Mouse (Mus musculus): Measurements from ENCODE around the gene Nudt22. TPM values are rescaled to one million over a fixed set of nuclear protein-coding genes. Genes with fewer than 3 reads are reported as not detected.
A peak's percentile ranks its signal among the peaks of the same experiment; 100 is the strongest.

Gene Nudt22
- polyA plus RNA-seq, 1 experiment from 2014 or later = 16.9 TPM

DNA sequence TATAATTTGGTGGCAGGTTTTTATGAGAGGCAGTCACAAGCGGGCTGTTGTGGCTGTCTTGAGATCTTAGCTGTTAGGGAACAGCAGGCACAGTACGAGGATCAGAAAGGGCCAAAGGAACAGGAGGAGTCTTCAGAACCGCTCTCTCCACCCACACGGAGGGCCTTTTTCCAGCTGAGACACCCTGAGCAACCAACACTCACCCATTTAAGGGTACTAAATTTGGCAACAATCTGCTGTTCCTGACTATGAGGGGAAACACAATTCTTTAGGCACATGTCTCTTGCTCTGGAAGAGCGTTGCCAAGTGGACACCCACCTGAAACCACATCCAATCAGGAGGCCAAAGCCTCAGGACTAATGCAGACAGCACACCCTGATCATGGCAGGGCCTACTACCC, 33.6 kb upstream of the Nudt22 start:
- no peak overlapping the region for H3K4me3 ChIP-seq (ENCODE audit: low read depth, low read length)
- H3K9ac ChIP-seq (ENCODE audit: low read depth, low read length) = no peak overlapping the region
- ATAC-seq (replicated peaks; ENCODE audit: low FRiP score) = no peak
- no peaks in the 10 kb centered on the region for H3K9me3 ChIP-seq (ENCODE audit: control insufficient read depth, low read length)
- H3K27me3 ChIP-seq (replicated peaks; ENCODE audit: control insufficient read depth, insufficient read depth, low read length) = no peaks in the 10 kb centered on the region
- 95% methylated on average over 5 of the region's 5 CpGs for WGBS
- H3K4me2 ChIP-seq = no peak overlapping the region
- H3K36me3 ChIP-seq (ENCODE audit: control insufficient read depth, insufficient read depth, low read length) = peaks cover 72% of the 10 kb centered on the region
- H3K27ac ChIP-seq (ENCODE audit: low read depth, low read length) = no peak overlapping the region
- no peaks in the 10 kb centered on the region for H3K4me1 ChIP-seq (replicated peaks; ENCODE audit: control insufficient read depth, insufficient read depth, low read length)
- no peak for DNase-seq (ENCODE audit: low spot score)

DNA sequence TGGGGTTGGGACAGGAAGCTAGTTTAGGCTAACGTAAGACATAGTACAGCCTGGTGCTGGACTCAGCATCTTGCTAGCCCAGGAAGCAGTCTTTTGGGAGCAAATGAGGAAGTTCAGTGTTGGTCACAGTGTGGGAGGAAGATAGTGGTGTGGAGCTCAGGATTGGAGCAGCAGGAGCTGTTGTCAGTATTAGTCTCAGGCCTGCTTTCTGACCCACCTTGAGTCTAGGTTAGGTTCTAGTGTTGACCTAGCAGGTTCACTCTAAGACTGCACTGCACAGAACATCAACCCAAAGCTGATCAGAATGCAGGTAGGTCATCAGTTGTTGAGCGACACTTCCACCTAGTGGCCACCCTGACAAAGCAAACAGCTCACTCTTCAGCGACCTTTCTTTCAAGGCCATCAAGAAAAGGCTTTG, 24.3 kb upstream of the Nudt22 start:
- Histone ChIP-seq H3K9ac (ENCODE audit: low read depth, low read length) (peak overlapping the region; percentile 81; the same call in 1 of the 2 replicates), H3K4me3 (ENCODE audit: low read depth, low read length) (no peak overlapping the region; the same call in 1 of the 2 replicates), H3K27me3 (replicated peaks; ENCODE audit: control insufficient read depth, insufficient read depth, low read length) (no peaks in the 10 kb centered on the region), H3K36me3 (ENCODE audit: control insufficient read depth, insufficient read depth, low read length) (peaks cover 44% of the 10 kb centered on the region), H3K27ac (ENCODE audit: low read depth, low read length) (peak overlapping the region; percentile 88), H3K4me2 (peak overlapping the region; percentile 75), H3K9me3 (ENCODE audit: control insufficient read depth, low read length) (no peaks in the 10 kb centered on the region), H3K4me1 (replicated peaks; ENCODE audit: control insufficient read depth, insufficient read depth, low read length) (peaks cover 20% of the 10 kb centered on the region)
- 31% methylated on average over 3 of the region's 3 CpGs for WGBS
- DNase-seq (ENCODE audit: low spot score) (no peak), ATAC-seq (replicated peaks; ENCODE audit: low FRiP score) (peak; percentile 19; the same call in 1 of the 2 replicates)

DNA sequence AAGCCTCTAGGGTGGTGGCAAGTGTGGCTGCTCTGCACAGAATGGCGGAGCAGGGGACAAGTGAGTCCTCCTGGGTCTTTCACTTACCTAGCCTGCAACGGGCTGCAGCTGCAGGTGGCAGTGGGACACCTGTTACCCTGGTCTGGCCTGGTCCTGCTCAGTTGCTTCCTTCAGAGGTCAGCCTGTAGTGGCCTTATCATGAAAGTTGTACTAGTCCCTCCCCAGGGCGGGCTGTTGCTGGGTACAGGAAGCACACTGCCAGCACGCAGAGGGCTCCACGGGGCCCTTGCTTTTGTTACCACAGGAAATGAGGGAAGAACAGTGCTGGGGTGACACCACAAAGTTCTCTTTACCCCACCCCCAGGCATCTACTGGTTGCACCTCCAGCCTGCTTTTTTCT, 23.3 kb upstream of the Nudt22 start, which contains the start of gene Fermt3:
Gene Fermt3, minus strand, starts transcription at position 279 of the 400 bp plus-strand sequence.
- Histone ChIP-seq H3K9me3 (ENCODE audit: control insufficient read depth, low read length) (no peaks in the 10 kb centered on the region), H3K4me2 (peak within 1 kb of the TSS; percentile 75), H3K4me3 (ENCODE audit: low read depth, low read length) (peak within 1 kb of the TSS; percentile 61), H3K36me3 (ENCODE audit: control insufficient read depth, insufficient read depth, low read length) (peaks cover 41% of the 10 kb centered on the region), H3K27ac (ENCODE audit: low read depth, low read length) (peak within 1 kb of the TSS; percentile 88), H3K27me3 (replicated peaks; ENCODE audit: control insufficient read depth, insufficient read depth, low read length) (no peaks in the 10 kb centered on the region), H3K9ac (ENCODE audit: low read depth, low read length) (peak within 1 kb of the TSS; percentile 81), H3K4me1 (replicated peaks; ENCODE audit: control insufficient read depth, insufficient read depth, low read length) (peaks cover 20% of the 10 kb centered on the region)
- ATAC-seq (replicated peaks; ENCODE audit: low FRiP score) (peak; percentile 77), DNase-seq (ENCODE audit: low spot score) (peak; percentile 71)
- 28% methylated on average over 5 of the region's 5 CpGs for WGBS

DNA sequence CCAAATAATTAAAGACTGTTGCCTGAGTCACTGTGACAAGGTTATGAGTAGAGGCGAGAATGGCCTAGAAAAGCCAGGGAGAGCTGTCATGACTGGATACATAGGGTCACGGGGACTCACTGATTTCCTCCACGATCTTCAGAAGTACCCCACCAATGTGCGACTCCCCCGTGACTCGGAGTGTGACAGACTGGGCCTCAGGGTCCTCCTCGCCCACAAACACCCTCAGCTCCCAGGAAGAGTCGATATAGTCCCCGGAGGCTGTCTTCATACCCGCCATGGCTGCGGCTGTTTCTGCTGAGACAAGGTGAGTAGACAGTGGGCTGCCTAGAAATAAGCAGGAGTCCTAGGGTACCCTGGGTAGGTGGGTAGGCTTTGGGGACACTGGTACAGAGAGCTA, 22.6 kb upstream of the Nudt22 start:
- Histone ChIP-seq H3K4me3 (ENCODE audit: low read depth, low read length) (peak overlapping the region; percentile 61), H3K27me3 (replicated peaks; ENCODE audit: control insufficient read depth, insufficient read depth, low read length) (no peaks in the 10 kb centered on the region), H3K4me2 (peak overlapping the region; percentile 75), H3K9ac (ENCODE audit: low read depth, low read length) (peak overlapping the region; percentile 81), H3K27ac (ENCODE audit: low read depth, low read length) (peak overlapping the region; percentile 88), H3K36me3 (ENCODE audit: control insufficient read depth, insufficient read depth, low read length) (peaks cover 45% of the 10 kb centered on the region), H3K9me3 (ENCODE audit: control insufficient read depth, low read length) (no peaks in the 10 kb centered on the region), H3K4me1 (replicated peaks; ENCODE audit: control insufficient read depth, insufficient read depth, low read length) (peaks cover 20% of the 10 kb centered on the region)
- no peak for ATAC-seq (replicated peaks; ENCODE audit: low FRiP score)
- WGBS = 42% methylated on average over 11 of the region's 11 CpGs
- DNase-seq (ENCODE audit: low spot score) = no peak

DNA sequence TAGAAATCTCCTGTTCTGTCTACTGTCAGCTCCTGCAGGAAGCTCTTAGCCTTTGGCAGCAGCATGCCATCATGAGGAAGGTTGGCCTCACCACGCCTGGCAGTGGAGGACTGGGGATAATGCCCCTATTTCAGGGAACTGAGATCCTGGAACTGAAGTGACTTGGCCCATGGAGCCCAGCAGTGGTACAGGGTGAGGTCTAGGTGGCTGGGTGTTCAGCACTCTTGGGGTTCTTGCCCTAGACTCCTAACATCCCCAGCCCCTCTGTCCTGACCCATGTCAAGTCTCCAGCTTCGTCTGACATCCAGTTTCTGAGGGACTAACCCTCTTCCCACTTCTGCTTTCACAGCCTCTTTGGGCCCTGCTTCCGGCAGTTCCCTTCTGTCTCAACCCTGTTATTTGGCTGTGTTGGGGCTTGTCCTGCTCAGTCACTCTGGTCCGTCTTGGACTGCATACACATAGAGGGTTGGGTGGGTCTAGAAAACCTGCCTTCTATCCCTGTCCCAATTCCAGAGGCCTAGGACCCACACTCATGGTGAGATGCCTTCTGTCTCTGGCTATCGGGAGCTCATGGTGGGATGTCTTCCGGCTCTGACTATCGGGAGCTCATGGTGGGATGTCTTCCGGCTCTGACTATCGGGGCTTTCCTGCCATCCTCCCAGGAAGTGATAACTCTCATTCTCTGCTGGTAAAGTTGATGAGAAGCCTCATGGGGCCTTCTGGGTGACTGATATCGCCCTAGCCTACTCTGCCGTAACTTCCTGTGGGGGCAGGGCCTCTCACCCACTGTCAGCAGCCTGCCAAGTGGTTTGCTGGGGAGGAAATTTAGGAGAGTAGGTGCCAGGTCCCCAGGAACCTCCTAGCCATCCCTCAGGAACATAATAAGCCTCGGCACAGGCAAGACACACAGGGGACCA, 21.9 kb upstream of the Nudt22 start:
- peaks cover 20% of the 10 kb centered on the region for H3K4me1 ChIP-seq (replicated peaks; ENCODE audit: control insufficient read depth, insufficient read depth, low read length)
- H3K9ac ChIP-seq (ENCODE audit: low read depth, low read length) = peak overlapping the region; percentile 81
- DNase-seq (ENCODE audit: low spot score) (peak; percentile 66), ATAC-seq (replicated peaks; ENCODE audit: low FRiP score) (peak; percentile 88)
- peak overlapping the region; percentile 75 for H3K4me2 ChIP-seq
- peak overlapping the region; percentile 88 for H3K27ac ChIP-seq (ENCODE audit: low read depth, low read length)
- peaks cover 39% of the 10 kb centered on the region for H3K36me3 ChIP-seq (ENCODE audit: control insufficient read depth, insufficient read depth, low read length)
- no peaks in the 10 kb centered on the region for H3K9me3 ChIP-seq (ENCODE audit: control insufficient read depth, low read length)
- peak overlapping the region; percentile 61 for H3K4me3 ChIP-seq (ENCODE audit: low read depth, low read length)
- WGBS = 42% methylated on average over 12 of the region's 12 CpGs
- H3K27me3 ChIP-seq (replicated peaks; ENCODE audit: control insufficient read depth, insufficient read depth, low read length) = no peaks in the 10 kb centered on the region

DNA sequence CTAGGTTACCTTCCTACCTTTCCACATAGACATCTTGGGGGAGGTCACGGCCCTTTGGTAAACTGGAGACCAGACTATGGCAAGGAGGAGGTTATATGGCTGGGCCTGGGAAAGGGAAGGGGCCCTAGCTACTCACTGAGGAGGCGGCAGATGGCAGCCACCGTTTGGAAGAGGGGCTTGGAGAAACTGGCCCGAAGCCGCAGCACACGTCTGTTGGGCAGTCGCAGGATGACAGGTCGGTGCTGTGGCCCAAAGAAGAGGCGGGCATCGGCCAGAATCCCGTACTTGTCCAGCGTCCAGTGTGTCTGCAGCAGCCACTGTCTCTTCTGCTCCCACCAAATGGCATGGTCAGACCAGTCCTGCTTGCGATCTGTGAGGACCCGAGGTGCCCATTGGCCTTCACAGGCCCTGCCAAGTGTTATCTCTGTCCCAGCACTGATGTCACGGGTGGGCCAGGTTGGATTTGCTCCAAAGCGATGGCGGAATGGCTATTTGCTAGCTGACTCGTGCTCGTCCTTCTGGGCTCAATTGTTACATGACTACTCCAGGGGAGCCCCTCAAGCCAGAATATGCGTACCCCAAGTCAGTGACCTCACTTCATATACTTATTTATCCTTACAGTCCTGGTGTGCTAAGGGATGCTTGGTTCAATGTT, 18.7 kb upstream of the Nudt22 start:
- Histone ChIP-seq H3K4me1 (replicated peaks; ENCODE audit: control insufficient read depth, insufficient read depth, low read length) (peaks cover 11% of the 10 kb centered on the region), H3K4me2 (no peak overlapping the region), H3K4me3 (ENCODE audit: low read depth, low read length) (no peak overlapping the region), H3K27ac (ENCODE audit: low read depth, low read length) (no peak overlapping the region), H3K27me3 (replicated peaks; ENCODE audit: control insufficient read depth, insufficient read depth, low read length) (no peaks in the 10 kb centered on the region), H3K9ac (ENCODE audit: low read depth, low read length) (no peak overlapping the region), H3K36me3 (ENCODE audit: control insufficient read depth, insufficient read depth, low read length) (peaks cover 16% of the 10 kb centered on the region), H3K9me3 (ENCODE audit: control insufficient read depth, low read length) (no peaks in the 10 kb centered on the region)
- no peak for DNase-seq (ENCODE audit: low spot score)
- ATAC-seq (replicated peaks; ENCODE audit: low FRiP score) = no peak
- WGBS = 91% methylated on average over 20 of the region's 20 CpGs

DNA sequence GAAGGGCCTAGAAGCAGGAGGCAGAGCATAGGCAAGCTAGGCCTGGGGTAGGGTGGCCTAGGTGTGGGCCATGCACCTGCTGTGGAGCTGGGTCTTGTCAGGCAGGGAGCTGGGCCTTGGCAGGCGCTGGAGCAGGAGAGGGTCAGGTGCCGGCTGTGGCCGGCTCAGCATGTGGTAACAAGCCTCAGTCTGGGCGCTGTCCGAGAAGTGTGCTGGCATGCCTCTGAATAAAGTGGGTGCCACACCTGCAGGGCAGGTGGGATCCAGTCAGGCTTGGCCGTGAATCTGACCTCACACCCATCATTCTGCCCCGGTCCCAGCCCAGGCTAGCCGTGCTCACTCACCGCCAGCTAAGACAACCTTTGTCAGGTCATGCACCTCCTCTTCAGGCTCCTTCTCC, 18.1 kb upstream of the Nudt22 start:
- Histone ChIP-seq H3K9ac (ENCODE audit: low read depth, low read length) (no peak overlapping the region), H3K4me2 (no peak overlapping the region), H3K9me3 (ENCODE audit: control insufficient read depth, low read length) (no peaks in the 10 kb centered on the region), H3K4me1 (replicated peaks; ENCODE audit: control insufficient read depth, insufficient read depth, low read length) (peaks cover 6% of the 10 kb centered on the region), H3K27me3 (replicated peaks; ENCODE audit: control insufficient read depth, insufficient read depth, low read length) (no peaks in the 10 kb centered on the region), H3K4me3 (ENCODE audit: low read depth, low read length) (no peak overlapping the region), H3K27ac (ENCODE audit: low read depth, low read length) (no peak overlapping the region), H3K36me3 (ENCODE audit: control insufficient read depth, insufficient read depth, low read length) (peaks cover 15% of the 10 kb centered on the region)
- DNase-seq (ENCODE audit: low spot score) = no peak
- ATAC-seq (replicated peaks; ENCODE audit: low FRiP score) = no peak
- 86% methylated on average over 9 of the region's 9 CpGs for WGBS

DNA sequence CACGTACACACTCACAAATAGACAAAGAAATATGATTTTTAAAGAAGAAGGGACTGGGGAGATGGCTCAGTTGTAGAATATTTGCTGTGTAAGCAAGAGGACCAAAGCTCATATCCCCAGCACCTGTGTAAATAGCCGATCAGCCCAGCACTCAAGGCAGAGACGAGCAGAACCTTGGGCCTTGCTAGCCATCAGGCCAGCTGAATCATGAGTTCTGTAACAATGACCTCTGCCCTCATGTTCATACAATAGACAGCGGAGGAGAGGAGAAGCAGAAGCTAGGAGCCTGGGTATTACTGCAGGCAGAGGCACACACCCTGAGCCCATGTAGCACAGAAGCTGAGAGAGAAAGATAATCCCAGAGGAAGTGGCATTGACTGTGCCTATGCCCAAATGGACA, 16.5 kb upstream of the Nudt22 start:
- H3K4me3 ChIP-seq (ENCODE audit: low read depth, low read length) = no peak overlapping the region
- no peak for DNase-seq (ENCODE audit: low spot score)
- no peak overlapping the region for H3K4me2 ChIP-seq
- 79% methylated on average over 4 of the region's 4 CpGs for WGBS
- H3K27ac ChIP-seq (ENCODE audit: low read depth, low read length) = no peak overlapping the region
- ATAC-seq (replicated peaks; ENCODE audit: low FRiP score) = no peak
- no peaks in the 10 kb centered on the region for H3K27me3 ChIP-seq (replicated peaks; ENCODE audit: control insufficient read depth, insufficient read depth, low read length)
- peaks cover 14% of the 10 kb centered on the region for H3K36me3 ChIP-seq (ENCODE audit: control insufficient read depth, insufficient read depth, low read length)
- peaks cover 2% of the 10 kb centered on the region for H3K4me1 ChIP-seq (replicated peaks; ENCODE audit: control insufficient read depth, insufficient read depth, low read length)
- H3K9me3 ChIP-seq (ENCODE audit: control insufficient read depth, low read length) = no peaks in the 10 kb centered on the region
- no peak overlapping the region for H3K9ac ChIP-seq (ENCODE audit: low read depth, low read length)
